Mouse (Mus musculus) fat pad, adult 2 months (tissue): ENCODE measurements at regions not wholly inside any gene's neighbourhood (a gene's known extent, or its start where the extent isn't known, plus 50 kb on each side); places are given as distances from the start of the nearest gene placed in this dataset.
A peak's percentile ranks its signal among the peaks of the same experiment; 100 is the strongest.

Experiments
- DNase-seq: peaks from one replicate; pipeline ENCODE4 v3.0.0-alpha.2; 2011; ENCODE audit warnings: low read depth, low spot score; ENCODE audit errors: extremely low read depth

DNA sequence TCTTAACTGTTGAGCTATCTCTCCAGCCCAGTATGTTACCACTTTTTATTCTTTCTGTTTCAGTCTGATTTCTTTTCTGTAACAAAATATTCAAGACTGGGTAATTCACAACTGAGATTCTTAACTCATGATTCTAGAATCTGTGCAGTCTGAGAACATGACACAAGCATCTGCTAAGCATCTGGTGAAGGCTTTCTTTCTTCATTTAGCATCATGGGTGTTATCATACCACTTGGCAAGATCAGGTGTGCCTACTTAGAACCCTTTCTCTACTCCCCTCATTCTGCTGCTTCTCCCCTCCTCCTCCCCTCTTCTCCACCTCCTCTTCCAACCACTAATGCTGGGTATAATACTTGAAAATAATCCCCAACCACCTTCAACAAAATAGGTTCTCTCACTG, 62.1 kb upstream of the Pfn2 start:
- no peak for DNase-seq

DNA sequence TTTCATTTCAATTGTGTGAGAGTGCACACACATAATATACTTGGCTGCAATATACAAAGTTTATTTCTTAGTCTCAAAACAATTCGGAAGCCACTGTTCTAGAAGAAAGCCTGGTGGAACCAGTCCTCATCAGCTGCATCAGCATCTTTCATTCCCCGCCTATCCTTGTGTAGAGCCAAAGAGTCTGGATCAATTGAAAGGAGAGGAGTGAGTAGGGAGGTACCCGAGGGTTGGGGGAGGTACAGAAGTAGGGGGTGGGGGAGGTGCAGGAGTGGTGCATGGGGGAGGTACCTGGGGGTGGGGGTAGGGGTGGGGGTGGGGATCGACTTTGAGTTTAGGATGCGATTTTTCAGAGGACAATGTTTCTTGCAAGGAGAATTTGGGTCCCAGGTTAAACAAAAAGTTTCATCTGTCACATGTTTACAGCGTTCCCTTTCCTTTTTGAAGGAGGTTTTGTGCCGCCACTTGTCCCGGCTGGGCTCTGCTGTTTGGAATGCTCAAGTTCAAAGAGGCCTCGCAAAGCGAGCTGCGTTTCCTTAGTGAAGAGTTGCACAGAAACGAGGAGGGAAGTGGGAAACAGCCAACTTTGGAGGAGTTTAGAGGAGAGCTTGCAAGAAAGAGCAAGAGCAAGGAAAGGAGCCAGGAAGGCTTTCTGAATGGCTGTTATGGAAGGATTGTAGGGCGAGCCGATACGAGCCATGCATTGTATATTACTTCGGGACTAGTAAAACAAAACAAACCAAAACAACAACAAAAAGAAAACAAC, 64.1 kb upstream of the Pfn2 start:
- no peak for DNase-seq

DNA sequence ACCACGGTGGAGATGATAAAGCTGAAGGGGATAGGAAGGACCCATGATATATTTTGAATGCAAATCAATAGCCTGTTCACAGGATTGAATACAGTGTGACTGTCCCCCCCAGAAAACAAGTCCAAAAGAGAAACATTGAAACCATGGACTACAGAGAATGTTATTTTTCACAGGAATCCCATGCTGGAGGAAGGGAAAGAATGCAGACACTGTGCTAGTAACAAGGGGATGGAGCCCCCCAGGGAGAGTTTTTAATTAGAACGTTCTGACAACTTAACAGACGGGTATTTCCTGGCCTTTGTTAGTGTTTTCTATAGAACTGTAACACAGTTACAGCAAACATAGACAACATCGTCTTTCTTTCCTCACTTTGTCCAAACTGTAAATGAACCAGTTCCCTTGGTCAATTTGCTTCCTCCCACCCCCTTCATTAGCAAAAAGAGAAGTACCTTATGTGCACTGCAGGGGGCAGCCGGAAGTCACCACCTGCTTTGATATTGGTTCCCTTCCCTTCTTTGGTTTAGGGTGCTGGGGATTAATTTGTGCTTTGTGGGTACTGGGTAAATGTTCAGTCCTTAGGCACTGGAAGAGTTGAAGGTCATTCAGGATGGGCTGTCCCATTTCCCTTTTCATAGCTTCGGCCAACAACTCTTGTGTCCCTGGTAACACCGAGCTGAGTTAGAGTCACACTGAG, 64.9 kb upstream of the Pfn2 start:
- no peak for DNase-seq

DNA sequence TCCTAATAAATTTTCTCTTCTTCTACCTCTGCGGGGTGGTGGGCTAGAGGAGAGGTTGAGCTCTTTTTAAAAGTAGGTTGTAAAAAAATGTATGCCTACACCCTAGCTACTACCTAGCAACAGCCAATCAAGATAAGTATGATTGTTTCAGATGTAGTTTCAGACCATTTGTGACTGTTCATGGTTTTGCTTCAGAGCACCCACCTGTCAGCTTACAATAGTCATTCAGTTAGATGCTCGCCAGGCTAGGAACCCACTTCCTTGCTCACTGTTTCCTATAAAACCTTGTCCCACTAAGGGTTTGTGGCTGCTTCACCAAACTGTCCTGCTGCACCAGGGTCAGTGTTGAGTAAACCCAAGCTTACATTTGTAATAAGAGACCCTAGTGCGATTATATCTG, 66.8 kb upstream of the Pfn2 start:
- no peak for DNase-seq

DNA sequence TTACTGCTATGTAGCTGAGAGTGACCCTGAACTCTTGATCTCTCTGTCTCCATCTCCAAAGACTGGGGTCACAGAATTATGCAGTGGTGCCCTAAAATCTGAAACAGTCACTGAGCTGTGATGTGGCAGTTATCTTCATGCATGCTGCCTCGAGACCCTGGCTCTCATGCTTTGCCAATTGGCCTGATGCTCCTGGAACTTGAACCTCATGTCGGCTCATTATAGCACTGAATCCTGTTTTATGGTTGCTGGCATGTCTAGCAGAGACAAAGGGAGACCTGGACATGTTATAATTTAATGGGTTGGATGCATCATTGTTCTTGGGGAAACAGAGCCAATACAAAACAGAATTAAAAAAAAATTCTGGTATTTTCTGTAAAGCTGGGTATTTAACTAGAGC, 71.0 kb upstream of the Pfn2 start:
- DNase-seq = no peak

DNA sequence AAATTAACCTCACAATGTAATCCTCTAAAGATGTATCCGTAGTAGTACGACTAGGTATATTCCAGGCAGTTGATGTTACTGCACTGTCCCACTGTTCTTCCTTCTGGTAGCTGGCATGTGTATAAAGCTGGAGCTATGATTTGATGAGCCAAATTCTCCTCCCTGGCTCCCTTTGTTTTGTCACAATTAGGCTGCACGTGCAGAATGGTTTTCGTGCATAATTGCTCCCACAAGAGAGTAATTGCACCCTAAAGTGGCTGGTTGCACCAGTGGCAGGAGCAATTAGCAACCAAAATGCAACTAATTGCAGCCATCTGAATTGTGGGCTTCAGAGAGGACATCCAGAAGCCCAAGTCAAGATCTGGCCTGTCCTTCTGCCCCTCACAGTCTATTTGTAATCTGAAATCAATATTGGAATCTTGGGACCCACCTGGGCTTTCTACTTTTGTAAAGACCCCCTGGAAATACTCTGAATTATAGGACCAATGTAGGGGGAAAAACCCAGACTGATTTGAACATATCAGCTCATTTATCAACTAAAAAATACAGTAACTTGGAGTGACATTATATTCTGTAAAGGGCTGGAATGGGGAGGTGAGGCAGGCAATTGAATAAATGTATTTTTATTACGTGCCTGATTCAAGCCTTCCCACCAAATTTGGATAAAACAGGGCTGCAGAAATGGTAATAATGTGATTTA, 71.7 kb upstream of the Pfn2 start:
- no peak for DNase-seq

DNA sequence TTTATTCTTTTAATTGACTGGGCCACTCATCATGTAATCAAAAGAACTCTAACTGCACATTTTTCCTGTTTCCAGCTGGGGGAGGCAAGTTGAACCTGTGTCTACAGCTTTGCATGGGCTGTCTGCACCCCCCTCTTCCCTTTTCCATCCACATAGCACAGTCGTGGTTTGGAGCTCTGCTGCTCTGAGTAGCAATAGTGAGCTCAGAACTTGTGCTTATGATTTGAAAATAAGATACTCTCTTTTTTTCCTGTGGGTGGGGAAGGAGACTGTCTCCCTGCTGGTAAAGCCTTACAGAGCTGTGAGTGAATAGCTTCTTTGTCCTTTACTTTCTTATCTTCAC, 72.2 kb upstream of the Pfn2 start:
- DNase-seq = no peak

DNA sequence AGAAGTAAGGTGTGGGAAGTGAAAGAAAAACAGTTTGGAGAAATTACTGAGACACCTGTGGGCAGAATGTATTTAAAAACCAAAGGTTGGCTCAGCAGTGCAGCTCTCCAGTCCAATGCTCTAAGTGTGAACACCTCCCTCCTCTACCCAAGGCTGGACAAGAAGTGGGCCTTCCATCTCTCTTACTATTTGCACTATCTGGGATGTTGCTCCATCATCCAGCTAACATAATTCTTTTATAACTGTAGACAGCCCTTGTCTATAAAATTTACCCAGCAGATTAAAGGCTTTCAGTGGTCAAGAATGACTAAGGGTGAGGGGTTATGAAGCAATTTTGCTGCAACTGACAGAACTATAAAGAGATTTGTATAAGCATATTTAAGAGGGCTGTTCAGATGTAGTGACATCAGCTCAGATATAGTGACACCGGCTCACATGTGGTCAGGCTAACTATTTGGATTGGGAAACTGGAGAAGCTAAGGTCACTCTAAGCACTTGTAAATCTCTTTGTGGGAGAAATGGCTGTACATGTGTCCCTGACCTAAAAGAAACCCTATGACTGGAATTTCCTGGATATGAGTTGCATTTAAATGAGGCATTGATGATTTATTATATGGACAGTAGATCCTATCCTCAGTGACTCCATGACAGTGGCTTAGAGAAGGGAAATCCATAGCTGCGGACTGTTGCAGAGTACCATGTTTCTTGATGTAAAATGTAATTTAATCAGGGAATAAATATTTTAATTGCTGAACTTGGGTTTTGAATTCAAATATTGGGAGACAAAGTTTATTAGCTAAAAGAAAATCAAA, 73.4 kb upstream of the Pfn2 start:
- DNase-seq = peak; percentile 3

DNA sequence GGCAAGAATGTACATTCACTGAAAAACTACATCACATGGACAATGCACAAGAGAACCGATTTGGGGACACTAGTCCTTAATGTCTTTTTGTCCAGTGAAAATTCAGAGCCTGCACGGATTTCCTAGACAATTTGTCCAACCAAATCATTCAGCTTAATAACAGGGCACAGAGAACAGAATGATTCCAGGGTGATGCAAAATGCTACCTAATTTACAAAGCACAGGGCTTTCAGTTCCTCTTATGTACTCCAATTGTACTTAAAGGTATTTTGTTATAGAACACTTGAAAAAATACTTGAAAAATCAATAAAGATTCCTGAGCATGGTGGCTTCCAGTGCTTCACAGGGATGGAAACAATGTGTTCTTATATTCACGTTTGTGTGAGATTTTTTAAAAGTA, 75.2 kb upstream of the Pfn2 start:
- DNase-seq = no peak

DNA sequence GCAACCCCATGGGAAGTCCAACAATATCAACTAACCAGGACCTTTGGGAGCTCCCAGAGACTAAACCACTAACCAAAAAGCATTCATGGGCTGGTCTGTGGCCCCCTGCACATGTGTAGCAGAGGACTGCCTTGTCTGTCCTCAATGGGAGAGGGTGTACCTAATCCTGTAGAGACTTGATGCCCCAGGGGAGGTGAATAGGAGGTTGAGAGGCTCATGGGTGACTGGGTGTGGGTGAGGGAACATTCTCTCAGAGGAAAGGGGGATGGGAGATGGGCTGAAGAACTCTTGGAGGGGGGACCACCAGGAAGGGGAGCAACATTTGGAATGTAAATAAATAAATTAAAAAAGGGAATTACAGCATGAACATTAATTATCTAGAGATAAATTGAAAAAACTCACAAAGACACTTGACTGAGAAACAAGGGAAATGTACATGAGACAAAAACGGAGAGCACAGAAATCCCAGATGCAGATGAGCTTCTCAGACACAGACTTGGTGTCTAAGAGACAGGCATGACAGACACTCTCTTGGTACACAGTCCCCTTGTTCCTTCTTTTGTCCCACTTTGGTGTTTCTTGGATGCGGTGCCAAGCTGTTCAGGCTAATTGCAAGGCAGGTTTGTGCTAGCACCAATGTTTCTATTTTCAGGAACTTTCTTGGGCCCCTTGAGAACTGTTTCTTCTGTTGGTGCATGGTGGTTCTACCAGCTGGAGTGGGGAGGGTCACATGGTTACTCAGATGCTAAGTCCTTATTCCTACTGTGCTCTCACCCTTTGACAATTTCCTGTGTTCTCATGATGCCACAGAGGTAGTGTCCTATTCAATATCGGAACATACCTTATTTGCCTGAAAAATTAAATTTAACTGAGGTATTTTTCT, 85.0 kb upstream of the Pfn2 start:
- DNase-seq = no peak

DNA sequence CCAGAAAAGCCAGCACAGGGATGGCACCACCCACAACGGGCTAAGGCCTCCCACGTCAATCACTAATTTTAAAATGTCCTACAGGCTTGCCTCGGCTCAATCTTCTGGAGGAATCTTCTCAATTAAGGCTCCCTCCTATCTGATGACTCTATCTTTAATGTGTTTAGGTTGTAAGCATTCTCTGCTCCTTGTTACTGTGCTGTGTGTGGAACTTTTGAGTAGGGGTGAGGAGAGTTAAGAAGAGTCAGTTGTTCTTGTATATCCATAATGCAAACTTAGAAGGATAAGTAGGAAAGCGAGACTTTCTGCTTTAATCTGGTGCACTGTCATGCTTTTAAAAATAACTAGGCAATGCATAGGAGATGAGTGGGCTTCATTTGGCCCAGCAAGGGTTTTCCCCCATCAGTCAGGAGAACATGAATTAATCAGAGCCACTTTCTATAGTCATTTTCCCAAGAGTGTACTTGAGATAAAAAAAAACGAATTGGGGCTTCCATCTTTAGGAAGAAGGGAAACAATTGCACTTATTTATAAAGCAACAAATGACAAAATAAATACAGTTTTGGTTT, 87.2 kb upstream of the Pfn2 start:
- no peak for DNase-seq

DNA sequence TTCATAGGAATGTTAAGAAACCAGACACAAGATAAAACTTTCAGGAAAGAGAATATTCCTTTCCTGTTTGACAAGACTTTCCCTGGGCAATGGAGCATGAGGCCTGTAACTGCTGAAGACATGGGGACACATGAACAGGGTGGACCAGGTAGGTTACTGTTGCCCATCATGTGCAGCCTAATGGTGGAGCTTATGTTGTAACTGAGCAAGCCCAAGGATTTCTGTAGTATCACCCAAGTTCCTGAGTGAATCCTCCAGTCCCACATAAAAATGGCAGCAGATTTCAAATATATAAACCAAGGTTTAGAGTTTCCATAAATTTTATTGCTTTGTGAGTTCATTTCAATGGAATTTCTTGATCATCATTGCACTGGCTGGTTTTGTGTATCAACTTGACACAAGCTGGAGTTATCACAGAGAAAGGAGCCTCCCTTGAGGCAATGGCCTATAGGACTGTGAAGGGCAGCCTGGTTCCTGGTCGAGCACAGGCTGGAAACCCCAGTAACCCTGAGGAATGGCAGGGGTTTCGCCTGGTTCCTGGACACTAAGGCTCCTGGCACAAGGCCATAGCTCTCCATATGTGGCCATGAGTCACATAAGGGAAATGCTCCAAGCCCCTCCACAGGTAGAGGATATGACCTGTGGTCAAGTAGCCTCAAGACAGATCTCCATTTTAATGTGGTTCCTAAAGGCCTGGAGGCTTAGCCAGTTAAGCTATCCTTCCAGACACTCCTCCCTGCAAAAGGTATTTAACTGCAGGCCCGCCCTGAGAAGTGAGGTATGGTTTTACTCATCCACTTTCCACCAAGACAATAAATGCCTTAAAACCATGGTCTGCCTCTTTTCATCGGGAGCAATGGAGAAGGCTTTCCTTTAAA, 92.9 kb upstream of the Pfn2 start:
- no peak for DNase-seq

DNA sequence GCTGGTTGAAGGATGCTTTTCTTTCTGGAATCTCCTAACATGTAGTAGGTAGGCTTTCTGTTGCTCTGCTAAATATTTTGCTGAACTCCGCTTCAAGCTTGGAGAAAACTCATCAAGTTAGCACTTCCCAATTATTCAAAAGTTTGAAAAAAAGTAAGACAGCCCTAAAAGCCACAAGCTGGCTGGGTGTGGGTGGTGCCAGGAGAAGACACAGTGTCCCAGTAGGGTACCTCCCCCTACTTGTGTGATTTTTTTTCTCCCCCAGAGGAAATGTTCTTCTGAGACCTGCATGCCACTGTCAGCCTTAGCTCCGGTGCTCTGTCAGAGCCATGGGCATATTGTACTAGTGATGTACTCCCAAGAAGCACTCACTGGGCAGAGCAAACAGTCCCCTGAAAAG, 96.8 kb upstream of the Pfn2 start:
- DNase-seq = no peak

DNA sequence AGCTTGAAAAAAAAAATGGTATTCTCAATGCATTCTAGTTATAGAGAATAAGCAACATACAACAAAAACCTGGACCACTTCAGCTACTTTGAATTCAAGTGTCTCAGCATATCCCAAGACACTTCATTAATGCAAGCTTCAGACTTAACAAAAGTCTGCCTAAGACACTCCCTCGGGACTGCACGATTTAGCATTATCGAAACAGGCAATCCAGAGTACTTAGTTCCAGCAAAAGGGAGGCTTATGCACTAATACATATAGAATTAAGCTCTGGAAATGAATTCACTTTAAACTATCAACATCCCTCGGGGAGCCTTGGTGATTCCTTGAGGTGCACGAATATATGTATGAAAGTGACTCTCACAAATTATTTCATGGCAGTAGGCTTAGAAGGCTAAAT, 97.9 kb upstream of the Pfn2 start:
- DNase-seq = no peak

DNA sequence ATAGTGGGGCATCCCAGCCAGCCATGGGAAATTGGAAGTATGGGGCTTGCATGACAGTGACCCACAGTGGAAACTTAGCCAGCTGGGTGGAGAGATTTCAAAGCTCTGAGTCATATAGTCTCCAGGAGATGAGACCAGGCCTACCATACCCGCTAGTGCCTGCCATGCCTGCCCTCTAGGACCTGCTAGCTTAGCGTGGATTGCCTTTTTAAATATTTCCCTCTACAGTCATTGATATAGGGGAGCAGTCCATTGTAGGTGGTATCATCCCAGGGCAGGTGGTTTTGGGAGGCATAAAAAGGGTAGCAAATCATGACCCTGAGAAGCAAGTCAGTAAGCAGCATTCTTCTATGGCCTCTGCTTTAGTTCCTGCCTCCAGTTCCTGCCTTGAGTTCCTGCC, 99.5 kb upstream of the Pfn2 start:
- DNase-seq = no peak

DNA sequence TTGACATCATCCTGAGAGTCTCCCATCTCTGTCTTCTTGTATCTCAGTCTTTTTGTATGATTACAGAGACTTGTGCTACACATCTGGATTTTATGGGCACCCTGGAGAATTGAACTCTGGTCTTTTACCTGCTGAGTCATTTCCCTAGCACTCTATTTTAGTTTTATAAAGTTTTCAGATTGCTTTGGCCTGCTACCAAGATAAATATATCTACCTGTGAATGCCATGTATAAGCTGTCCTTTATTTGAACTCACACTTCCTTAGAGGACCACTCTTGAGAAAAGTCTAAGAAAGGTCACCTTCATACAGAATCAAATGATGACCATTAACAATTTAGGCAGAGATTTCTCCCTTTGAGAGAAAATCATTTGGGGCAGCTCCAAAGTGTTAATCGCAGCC, 100.8 kb upstream of the Pfn2 start:
- DNase-seq = no peak

DNA sequence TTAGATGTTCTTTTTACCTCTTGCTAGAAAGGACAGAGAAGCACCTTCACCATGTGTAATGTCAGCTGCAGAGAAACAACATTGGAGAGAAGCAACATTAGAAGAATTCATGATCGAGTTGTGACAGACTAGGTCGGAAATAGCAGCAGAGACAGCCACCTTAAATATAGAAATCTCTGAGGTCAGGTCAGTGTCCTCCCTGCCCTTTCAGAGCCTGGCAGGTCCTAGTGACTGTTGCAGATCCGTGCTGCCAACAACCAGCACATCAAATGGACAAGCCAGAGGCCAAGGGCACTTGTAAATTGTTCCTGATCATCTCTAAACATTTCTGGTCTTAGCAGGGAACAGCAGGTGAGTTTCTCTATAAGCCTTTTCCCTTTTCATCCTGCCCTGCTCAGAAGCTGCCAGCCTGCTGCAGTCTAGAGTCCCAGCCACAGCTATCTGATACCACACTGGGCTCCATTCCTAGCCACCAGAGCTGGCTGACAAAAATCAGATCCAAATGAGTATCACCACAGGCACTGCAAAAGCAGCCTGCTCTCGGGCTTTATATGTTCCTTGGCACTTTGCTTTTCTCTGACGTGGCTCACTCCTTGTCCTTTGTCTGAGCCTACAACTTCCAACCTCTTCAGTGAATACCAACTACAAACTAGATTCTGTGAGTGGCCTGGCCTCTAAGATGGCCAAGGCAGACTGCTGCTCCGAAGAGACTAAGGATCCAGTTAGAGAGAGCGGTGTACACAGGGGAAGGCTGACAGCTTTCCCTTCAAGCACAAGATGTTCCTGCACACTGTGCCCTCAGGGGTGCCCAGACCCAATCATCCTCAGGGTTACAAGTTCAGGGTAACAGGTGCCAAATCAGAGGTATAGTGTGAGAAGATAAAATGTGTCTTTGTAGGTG, 102.8 kb upstream of the Pfn2 start:
- no peak for DNase-seq

DNA sequence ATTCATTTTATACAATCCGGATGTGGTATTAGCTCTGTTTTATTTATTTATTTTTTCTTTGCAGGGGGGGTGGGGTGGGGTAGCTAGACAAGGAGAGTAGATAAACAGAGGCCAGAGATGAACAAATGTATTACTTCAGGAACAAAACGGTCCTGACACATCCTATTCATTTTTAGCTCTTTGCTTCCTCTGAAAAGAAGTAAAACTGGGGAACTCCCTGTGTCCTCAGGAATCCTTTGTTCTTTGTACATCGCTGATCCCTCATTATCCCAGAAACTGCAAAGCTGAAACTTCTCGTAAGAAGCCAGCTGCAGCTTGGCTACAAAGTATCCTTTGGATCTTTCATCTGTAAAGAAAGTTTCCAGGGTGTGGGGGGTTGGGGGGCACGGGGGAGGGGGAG, 103.6 kb upstream of the Pfn2 start:
- DNase-seq = no peak
